Mouse (Mus musculus) liver, adult 2 months (tissue): ENCODE results near the gene Kcnj11.

Experiments used
- CTCF ChIP-seq: fragments of 200-500 bp; IDR thresholded peaks from 2 replicates; pipeline ENCODE4 v1.5.1; 2011; ENCODE audit warnings: low read depth, low read length, control low read depth
- POLR2A ChIP-seq: fragments of 200-500 bp; IDR thresholded peaks from 2 replicates; pipeline ENCODE4 v1.6.1; 2011; ENCODE audit warnings: low read length, control low read depth; ENCODE audit not compliant: insufficient read depth; ENCODE audit errors: extremely low read depth

GRCm38 (mm10) chr7:46092803-46093202 lies 7.8 kb downstream of the Kcnj11 start:
- TF ChIP-seq POLR2A (no peak), CTCF (no peak)
